Mouse (Mus musculus) stomach, postnatal 0 days (tissue): ENCODE data around the gene Ap1g1.

ENCODE experiments used
- CTCF ChIP-seq: IDR thresholded peaks from 2 replicates; pipeline ENCODE4 v1.5.1; 2016; ENCODE audit warnings: antibody characterized with exemption, low read depth, mild to moderate bottlenecking, moderate library complexity
- EP300 ChIP-seq: optimal IDR thresholded peaks from 2 replicates; pipeline ENCODE3; 2016; ENCODE audit warnings: antibody characterized with exemption

- TF ChIP-seq CTCF (no peak; the same call in 1 of the 2 replicates), EP300 (no peak)
Observed at GRCm38 (mm10) chr8:109902379-109902778, 124.0 kb downstream of the Ap1g1 start.
